Mouse (Mus musculus) stomach, postnatal 0 days (tissue): ENCODE data around the gene Git2. TPM values are rescaled to one million over a fixed set of nuclear protein-coding genes. Genes with fewer than 3 reads are reported as not detected.

ENCODE experiments used
- ATAC-seq: fragments of 200-750 bp; cut with Nextera tagmentation; 2 replicates; pipeline ENCODE4 v1.8.0; 2017; ENCODE audit not compliant: low FRiP score, low TSS enrichment
- DNase-seq: peaks from one replicate; pipeline ENCODE4 v3.0.0-alpha.2; 2016; ENCODE audit warnings: low spot score
- H3K27ac ChIP-seq: fragments of 300-500 bp; sonication (generic); replicated peaks from 2 replicates; pipeline ENCODE4 v1.5.1; 2014; ENCODE audit warnings: mild to moderate bottlenecking, control low read depth
- H3K27me3 ChIP-seq: fragments of 300-500 bp; sonication (generic); 2 replicates; pipeline ENCODE4 v1.6.1; 2014; ENCODE audit warnings: low read length; ENCODE audit not compliant: control insufficient read depth, insufficient read depth
- H3K36me3 ChIP-seq: fragments of 300-500 bp; sonication (generic); 2 replicates; pipeline ENCODE4 v1.6.1; 2014; ENCODE audit warnings: low read length, mixed read lengths; ENCODE audit not compliant: control insufficient read depth, insufficient read depth
- H3K4me1 ChIP-seq: fragments of 300-500 bp; sonication (generic); replicated peaks from 2 replicates; pipeline ENCODE4 v1.6.1; 2014; ENCODE audit warnings: antibody characterized with exemption; ENCODE audit not compliant: control insufficient read depth, insufficient read depth
- H3K4me2 ChIP-seq: fragments of 300-500 bp; sonication (generic); replicated peaks from 2 replicates; pipeline ENCODE4 v1.6.1; 2014; ENCODE audit warnings: low read depth, mild to moderate bottlenecking, control low read depth, moderate library complexity
- H3K4me3 ChIP-seq: fragments of 300-500 bp; sonication (generic); 2 replicates; pipeline ENCODE4 v1.5.1; 2014; ENCODE audit warnings: low read depth, low read length, control low read depth
- H3K9ac ChIP-seq: fragments of 300-500 bp; sonication (generic); 2 replicates; pipeline ENCODE4 v1.6.1; 2014; ENCODE audit warnings: mild to moderate bottlenecking, low read length, control low read depth, mixed read lengths
- H3K9me3 ChIP-seq: fragments of 300-500 bp; sonication (generic); 2 replicates; pipeline ENCODE4 v1.6.1; 2016; ENCODE audit warnings: low read length; ENCODE audit not compliant: control insufficient read depth
- CTCF ChIP-seq: IDR thresholded peaks from 2 replicates; pipeline ENCODE4 v1.5.1; 2016; ENCODE audit warnings: antibody characterized with exemption, low read depth, mild to moderate bottlenecking, moderate library complexity
- EP300 ChIP-seq: optimal IDR thresholded peaks from 2 replicates; pipeline ENCODE3; 2016; ENCODE audit warnings: antibody characterized with exemption
- WGBS: fragments of 180-500 bp; shearing (Covaris S2); extraction: QIAGEN DNeasy Blood & Tissue Kit; methylation state at CpG from one replicate; pipeline ENCODE4 v1.1.7; 2014; 5-methylcytosine and 5-hydroxymethylcytosine counted together
- polyA plus RNA-seq: library from polyadenylated mRNA; unstranded; fragments of >200 nt; fragmentation: Nextera tagmentation; extraction: Ambion mirVana; gene quantifications from 2 replicates; pipeline ENCODE4 v1.2.1, GENCODE M21; 2015

Git2 gene
- polyA plus RNA-seq, 1 experiment from 2014 or later = 14.2 TPM

- Histone ChIP-seq H3K36me3 (no peaks in the 10 kb centered on the region), H3K4me3 (no peak overlapping the region), H3K9ac (no peak overlapping the region), H3K4me1 (no peaks in the 10 kb centered on the region), H3K27ac (no peak overlapping the region), H3K9me3 (no peaks in the 10 kb centered on the region), H3K27me3 (no peaks in the 10 kb centered on the region), H3K4me2 (no peak overlapping the region)
- no peak for ATAC-seq
- no peak for DNase-seq
- 82% methylated on average over 17 of the region's 17 CpGs for WGBS
- TF ChIP-seq EP300 = no peak
- TF ChIP-seq CTCF = no peak
Measured at GRCm38 (mm10) chr5:114696939-114697338, 78.4 kb downstream of the Git2 start.

GRCm38 (mm10) chr5:114695775-114696174 is 79.5 kb downstream of the Git2 start:
- Histone ChIP-seq H3K9me3 (no peaks in the 10 kb centered on the region), H3K4me1 (no peaks in the 10 kb centered on the region), H3K4me2 (no peak overlapping the region), H3K27me3 (no peaks in the 10 kb centered on the region), H3K4me3 (no peak overlapping the region), H3K36me3 (no peaks in the 10 kb centered on the region), H3K9ac (no peak overlapping the region), H3K27ac (0 out of 2 replicates have a peak overlapping the region, but pooled peaks have one; percentile 40)
- 49% methylated on average over 5 of the region's 5 CpGs for WGBS
- no peak for DNase-seq
- no peak for ATAC-seq
- TF ChIP-seq EP300 (no peak), CTCF (peak; percentile 55)

GRCm38 (mm10) chr5:114690633-114691567 is 84.4 kb downstream of the Git2 start, which contains the start of gene Gltp:
Gltp (minus strand) TSS chr5:114690984.
- ATAC-seq (peak; percentile 94), DNase-seq (peak; percentile 97)
- Histone ChIP-seq H3K27me3 (no peaks in the 10 kb centered on the region), H3K36me3 (no peaks in the 10 kb centered on the region), H3K4me3 (peak within 1 kb of the TSS; percentile 76), H3K9ac (peak within 1 kb of the TSS; percentile 84), H3K4me2 (peak within 1 kb of the TSS; percentile 90), H3K9me3 (no peaks in the 10 kb centered on the region), H3K4me1 (no peaks in the 10 kb centered on the region; the same call in 1 of the 2 replicates), H3K27ac (peak within 1 kb of the TSS; percentile 90)
- no peak for TF ChIP-seq EP300
- peak; percentile 57 for TF ChIP-seq CTCF
- WGBS = 5% methylated on average over 68 of the region's 75 CpGs

GRCm38 (mm10) chr5:114689700-114690366 is 85.5 kb downstream of the Git2 start:
- peak overlapping the region; percentile 84 for H3K9ac ChIP-seq
- no peaks in the 10 kb centered on the region for H3K36me3 ChIP-seq
- H3K4me1 ChIP-seq = no peaks in the 10 kb centered on the region; the same call in 1 of the 2 replicates
- no peaks in the 10 kb centered on the region for H3K9me3 ChIP-seq
- DNase-seq = peak; percentile 64
- H3K27ac ChIP-seq = peak overlapping the region; percentile 90
- 16% methylated on average over 16 of the region's 16 CpGs for WGBS
- peak; percentile 60 for ATAC-seq
- TF ChIP-seq EP300 (no peak), CTCF (no peak)
- H3K27me3 ChIP-seq = no peaks in the 10 kb centered on the region
- peak overlapping the region; percentile 76 for H3K4me3 ChIP-seq
- H3K4me2 ChIP-seq = peak overlapping the region; percentile 90

GRCm38 (mm10) chr5:114688703-114689102 is 86.6 kb downstream of the Git2 start:
- no peak for TF ChIP-seq CTCF
- DNase-seq (no peak), ATAC-seq (no peak)
- WGBS = 82% methylated on average over 13 of the region's 13 CpGs
- no peaks in the 10 kb centered on the region for H3K9me3 ChIP-seq
- H3K4me1 ChIP-seq = no peaks in the 10 kb centered on the region; the same call in 1 of the 2 replicates
- peak overlapping the region; percentile 90 for H3K27ac ChIP-seq
- H3K9ac ChIP-seq = peak overlapping the region; percentile 45; the same call in 1 of the 2 replicates
- no peaks in the 10 kb centered on the region for H3K27me3 ChIP-seq
- H3K4me3 ChIP-seq = 0 out of 2 replicates have a peak overlapping the region, but pooled peaks have one; percentile 2
- H3K36me3 ChIP-seq = no peaks in the 10 kb centered on the region
- peak overlapping the region; percentile 90 for H3K4me2 ChIP-seq
